Mouse (Mus musculus): Measurements from ENCODE around the gene Atg4a.
A peak's percentile ranks its signal among the peaks of the same experiment; 100 is the strongest.

The Atg4a gene

DNA sequence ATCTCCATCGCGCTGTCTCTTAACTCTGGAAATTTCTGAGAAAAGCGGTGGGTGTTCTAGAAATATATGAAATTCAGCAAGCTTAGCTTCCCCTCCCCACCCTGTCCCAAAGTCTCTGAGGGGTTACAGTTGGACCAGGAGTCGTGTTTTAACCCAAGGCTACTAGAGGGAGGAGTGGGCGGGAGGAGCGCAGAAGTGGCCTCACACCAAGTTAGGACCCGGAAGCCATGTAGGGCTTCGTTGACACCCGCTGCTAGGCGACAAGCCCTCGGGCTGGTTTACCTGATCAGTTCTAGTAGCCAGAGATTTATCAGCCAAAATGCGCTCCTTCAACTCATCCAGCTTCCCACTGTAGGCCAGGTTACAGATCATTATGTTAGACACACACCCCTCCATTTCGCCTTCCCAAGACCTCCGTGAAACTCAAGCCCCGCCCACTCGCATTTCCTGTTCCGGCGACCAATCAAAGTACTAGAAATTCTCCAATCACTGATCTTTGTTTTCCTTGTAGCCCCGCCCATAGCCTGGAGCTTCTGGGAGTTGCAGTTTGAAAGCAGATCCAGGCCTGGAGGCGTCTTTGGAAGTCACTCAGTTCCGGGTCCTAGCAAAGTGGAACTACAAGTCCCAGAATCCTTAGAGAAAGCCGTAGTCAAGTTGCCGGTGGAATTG, at the start of gene Atg4a, which contains the start of gene Psmd10:
Gene Atg4a, plus strand, starts transcription at position 636 of the 669 bp plus-strand sequence.
Gene Psmd10, minus strand, starts transcription at position 457 of the 669 bp plus-strand sequence.
- peak; percentile 97 for DNase-seq (ENCODE audit: low read depth)

- DNase-seq (ENCODE audit: low read depth): no peak
These were observed 49.3 kb upstream of the Atg4a start, which contains the start of gene Vsig1 for GRCm38 (mm10) chrX:140907360-140907759. Gene Vsig1 (plus strand): TSS chrX:140907608.

DNA sequence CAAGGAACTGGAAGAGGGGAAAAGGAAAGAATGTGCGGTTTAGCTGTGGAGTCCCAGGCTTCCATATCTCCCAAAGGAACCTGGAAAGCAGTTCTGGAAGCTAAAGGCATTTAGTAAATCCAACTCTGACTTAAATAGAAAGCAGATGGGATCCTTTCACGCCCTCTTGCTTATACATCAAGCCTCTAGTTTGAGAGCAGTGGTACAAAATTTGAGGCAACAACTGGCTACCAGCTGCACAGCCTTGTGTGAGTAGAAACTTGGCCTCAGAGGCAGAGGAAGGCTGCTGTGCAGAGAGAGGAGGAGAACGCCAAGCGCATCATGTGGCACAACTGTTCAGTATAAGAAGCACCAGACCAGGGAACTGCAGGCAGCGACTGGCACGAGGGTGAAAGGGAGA, 35.4 kb upstream of the Atg4a start:
- DNase-seq (ENCODE audit: low read depth): no peak

GRCm38 (mm10) chrX:140932066-140932465, 24.6 kb upstream of the Atg4a start:
- DNase-seq (ENCODE audit: low read depth): peak; percentile 9

- DNase-seq (ENCODE audit: low read depth): no peak
These were observed 23.4 kb upstream of the Atg4a start for GRCm38 (mm10) chrX:140933263-140933662.

DNA sequence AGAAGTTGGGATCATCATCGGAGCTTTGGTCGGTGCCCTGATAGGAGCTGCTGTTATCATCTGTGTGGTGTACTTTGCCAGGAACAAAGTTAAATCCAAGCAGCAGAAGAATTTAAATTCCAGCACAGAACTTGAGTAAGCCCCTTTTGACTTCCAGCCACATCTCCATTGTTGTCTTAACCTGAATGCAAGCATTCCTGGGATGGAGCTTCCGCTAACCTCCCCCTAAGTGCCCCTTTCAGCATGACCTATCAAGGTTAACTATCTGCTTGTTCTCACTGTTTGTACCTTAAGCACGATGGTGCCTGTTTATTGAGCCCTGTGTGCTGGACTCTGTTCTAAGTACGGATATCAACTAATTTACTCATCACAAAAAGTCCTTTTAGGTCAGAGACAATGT, 20.4 kb upstream of the Atg4a start:
- DNase-seq (ENCODE audit: low read depth): no peak

GRCm38 (mm10) chrX:140953618-140954017, 3.1 kb upstream of the Atg4a start:
- DNase-seq (ENCODE audit: low read depth): no peak

- DNase-seq (ENCODE audit: low read depth): no peak
These were observed 252 bp downstream of the Atg4a start for GRCm38 (mm10) chrX:140956959-140957358.

DNA sequence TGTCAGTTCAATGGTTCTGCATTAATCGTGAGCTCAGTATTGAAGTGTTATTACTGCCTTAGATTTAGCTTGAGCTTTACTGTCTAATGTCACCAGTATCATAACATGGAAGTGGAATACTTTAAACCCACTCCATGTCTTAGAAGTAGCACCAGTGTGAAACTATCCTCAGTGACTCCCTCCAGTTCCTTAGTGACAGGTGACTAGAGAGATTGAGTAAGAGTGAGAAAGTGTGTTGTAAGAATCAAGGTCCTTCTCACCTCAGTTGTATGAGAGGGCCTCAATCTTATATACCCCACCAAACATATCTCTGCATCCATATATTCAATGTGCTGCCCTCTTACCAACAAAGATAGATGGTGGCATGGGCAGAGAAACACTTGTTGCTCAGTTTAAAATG, 22.2 kb downstream of the Atg4a start:
- DNase-seq (ENCODE audit: low read depth): no peak

DNA sequence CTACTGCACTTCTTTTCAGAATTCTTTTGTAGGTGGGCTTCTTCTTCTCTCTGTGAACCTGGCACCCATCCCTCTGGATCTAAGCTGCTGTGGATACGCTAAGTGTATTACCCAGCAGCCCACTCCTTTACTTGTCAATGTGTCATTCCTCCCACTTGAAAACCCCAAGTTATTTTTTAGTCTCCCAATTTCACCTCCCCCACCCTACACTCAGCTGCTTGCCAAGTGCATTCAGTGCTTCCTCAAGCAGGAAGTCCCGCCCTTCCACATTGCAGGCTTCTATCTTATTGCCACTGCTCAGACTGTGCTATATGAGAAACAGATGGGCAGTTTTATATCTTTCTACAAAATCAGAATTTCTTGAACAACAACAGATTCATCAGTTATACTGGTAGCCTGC, 22.8 kb downstream of the Atg4a start:
- DNase-seq (ENCODE audit: low read depth): peak; percentile 52

- DNase-seq (ENCODE audit: low read depth): no peak
These were observed 23.5 kb downstream of the Atg4a start for GRCm38 (mm10) chrX:140980163-140980562.

DNA sequence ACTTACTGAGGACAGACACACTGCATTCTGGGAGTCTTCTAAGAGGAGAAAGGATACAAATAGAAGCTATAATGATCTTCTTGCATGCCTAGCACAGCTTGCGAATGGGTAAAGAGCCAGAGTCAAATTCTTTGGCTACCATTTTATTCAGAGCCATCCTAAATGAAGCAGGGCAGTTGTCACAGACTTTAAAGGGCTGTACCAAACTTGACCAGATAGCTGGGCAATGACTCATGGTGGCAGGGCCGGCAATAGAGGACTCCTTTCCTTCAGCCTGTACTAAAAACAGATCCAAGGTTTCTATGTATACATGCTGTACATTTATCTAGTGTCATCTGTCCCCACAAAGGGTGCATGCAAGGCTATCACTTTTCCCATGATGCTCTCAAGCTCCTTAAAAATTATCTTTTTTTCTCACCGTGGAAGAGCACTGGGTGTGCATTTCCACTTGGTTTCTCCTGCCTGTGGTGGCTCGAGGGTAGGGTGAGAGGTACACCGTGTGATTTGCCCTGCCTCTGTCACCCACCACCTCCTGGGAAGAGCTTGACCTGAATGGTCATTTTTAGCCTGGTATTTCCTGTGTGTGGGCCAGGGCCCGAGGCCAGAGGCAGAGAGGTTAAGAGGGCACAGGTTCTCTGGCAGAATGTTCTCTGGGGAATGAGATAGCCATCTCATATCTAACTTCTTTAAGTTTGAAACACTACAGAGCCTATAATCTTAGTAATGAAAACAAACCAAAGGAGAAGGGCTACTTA, 26.7 kb downstream of the Atg4a start:
- DNase-seq (ENCODE audit: low read depth): peak; percentile 36

- DNase-seq (ENCODE audit: low read depth): peak; percentile 79
These were observed 28.1 kb downstream of the Atg4a start for GRCm38 (mm10) chrX:140984795-140985194.

GRCm38 (mm10) chrX:140985256-140985655, 28.5 kb downstream of the Atg4a start:
- no peak for DNase-seq (ENCODE audit: low read depth)

- DNase-seq (ENCODE audit: low read depth): no peak
These were observed 40.3 kb downstream of the Atg4a start for GRCm38 (mm10) chrX:140996909-140997516.

GRCm38 (mm10) chrX:140997912-140998545, 41.3 kb downstream of the Atg4a start:
- no peak for DNase-seq (ENCODE audit: low read depth)

- DNase-seq (ENCODE audit: low read depth): no peak
These were observed 42.2 kb downstream of the Atg4a start for GRCm38 (mm10) chrX:140998885-140999284.

- DNase-seq (ENCODE audit: low read depth): no peak
These were observed 193.0 kb downstream of the Atg4a start for GRCm38 (mm10) chrX:141149705-141150104.

- DNase-seq (ENCODE audit: low read depth): no peak
These were observed 193.6 kb downstream of the Atg4a start for GRCm38 (mm10) chrX:141150290-141150689.

DNA sequence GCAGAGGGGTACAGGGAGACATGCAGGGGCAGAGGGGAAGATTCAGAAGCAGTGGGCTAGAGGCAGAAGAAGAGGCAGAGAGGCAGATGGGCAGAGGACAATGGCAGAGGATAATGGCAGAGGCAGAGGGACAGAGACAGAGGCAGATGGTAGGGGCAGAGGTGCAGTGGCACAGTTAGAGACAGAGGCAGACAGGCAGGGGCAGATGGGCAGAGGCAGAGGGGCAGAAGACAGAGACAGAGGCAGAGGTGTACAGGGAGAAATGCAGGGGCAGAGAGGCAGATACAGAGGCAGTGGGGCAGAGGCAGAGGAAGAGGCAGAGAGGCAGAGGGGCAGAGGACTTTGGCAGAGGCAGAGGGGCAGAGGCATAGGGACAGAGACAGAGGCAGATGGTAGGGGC, 194.5 kb downstream of the Atg4a start:
- no peak for DNase-seq (ENCODE audit: low read depth)

DNA sequence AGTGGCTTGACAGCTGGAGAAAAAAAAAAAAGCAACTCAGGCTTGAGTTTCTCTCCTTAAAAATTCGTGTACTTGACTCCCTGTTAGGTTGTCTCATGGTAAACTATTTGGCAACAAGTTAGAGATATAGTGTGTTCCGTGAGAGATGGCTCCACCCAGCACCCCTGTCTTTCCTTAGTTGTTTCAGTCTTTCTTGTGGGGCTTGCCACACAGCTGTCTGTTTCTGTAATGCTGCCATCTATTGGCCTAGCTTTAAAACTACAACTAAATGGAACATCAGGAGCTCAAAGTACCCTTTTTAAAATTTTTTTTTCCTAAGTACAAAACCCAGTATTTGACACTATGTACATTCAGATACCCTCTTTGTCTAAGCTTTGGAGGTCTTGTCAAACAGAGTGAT, 200.0 kb downstream of the Atg4a start:
- peak; percentile 52 for DNase-seq (ENCODE audit: low read depth)

GRCm38 (mm10) chrX:141157626-141158025, 200.9 kb downstream of the Atg4a start:
- no peak for DNase-seq (ENCODE audit: low read depth)

Data from 416B (cell line).